Mouse (Mus musculus) cortical plate, adult 2 months (tissue): ENCODE data around the gene Pitx1. TPM values are rescaled to one million over a fixed set of nuclear protein-coding genes. Genes with fewer than 3 reads are reported as not detected.

Experiments used
- H3K27ac ChIP-seq: fragments of 200-500 bp; 2 replicates; pipeline ENCODE4 v1.5.1; 2012; ENCODE audit warnings: low read length, control low read depth, inconsistent platforms; ENCODE audit not compliant: insufficient read depth
- H3K4me1 ChIP-seq: fragments of 200-500 bp; 2 replicates; pipeline ENCODE4 v1.6.1; 2011; ENCODE audit warnings: low read length; ENCODE audit not compliant: control insufficient read depth, insufficient read depth
- H3K4me3 ChIP-seq: fragments of 200-500 bp; 2 replicates; pipeline ENCODE4 v1.5.1; 2011; ENCODE audit warnings: mild to moderate bottlenecking, low read length, control low read depth; ENCODE audit not compliant: insufficient read depth
- CTCF ChIP-seq: fragments of 200-500 bp; IDR thresholded peaks from 2 replicates; pipeline ENCODE4 v1.5.1; 2011; ENCODE audit warnings: mild to moderate bottlenecking, control low read depth, low read length; ENCODE audit not compliant: insufficient read depth; ENCODE audit errors: extremely low read depth
- POLR2A ChIP-seq: fragments of 200-500 bp; IDR thresholded peaks from 2 replicates; pipeline ENCODE4 v1.6.1; 2011; ENCODE audit warnings: mild to moderate bottlenecking, low read length, control low read depth; ENCODE audit not compliant: insufficient read depth; ENCODE audit errors: extremely low read depth
- polyA plus RNA-seq: library from polyadenylated mRNA; depleted of rRNA; stranded (reverse); fragments of >200 nt; gene quantifications from 2 replicates; pipeline ENCODE4 v1.2.3, GENCODE M21; 2012; rRNA removed

The Pitx1 gene
- polyA plus RNA-seq, 1 experiment: not detected

DNA sequence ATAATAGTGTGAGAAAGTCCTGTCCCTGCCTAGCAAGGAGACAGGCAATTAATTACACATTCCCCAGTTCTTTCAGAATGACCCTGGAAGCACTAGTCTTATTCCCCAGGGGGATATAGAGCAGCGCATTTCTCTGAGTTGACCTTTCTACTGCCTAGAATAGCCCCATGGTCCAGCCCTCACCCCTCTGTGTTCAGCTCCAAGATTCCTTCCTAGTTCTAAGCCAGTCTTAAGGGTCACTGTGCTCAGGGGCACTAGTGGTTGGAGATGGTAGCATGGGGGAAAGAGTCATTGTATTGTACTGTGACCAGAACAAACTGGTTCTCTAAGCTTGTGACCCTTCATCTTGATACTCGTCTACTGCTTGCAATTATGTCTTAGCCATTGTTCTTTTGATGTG is 34.7 kb downstream of the Pitx1 start:
- no peak overlapping the region for H3K27ac ChIP-seq
- no peak overlapping the region for H3K4me3 ChIP-seq
- TF ChIP-seq CTCF (no peak), POLR2A (no peak)
- no peaks in the 10 kb centered on the region for H3K4me1 ChIP-seq

DNA sequence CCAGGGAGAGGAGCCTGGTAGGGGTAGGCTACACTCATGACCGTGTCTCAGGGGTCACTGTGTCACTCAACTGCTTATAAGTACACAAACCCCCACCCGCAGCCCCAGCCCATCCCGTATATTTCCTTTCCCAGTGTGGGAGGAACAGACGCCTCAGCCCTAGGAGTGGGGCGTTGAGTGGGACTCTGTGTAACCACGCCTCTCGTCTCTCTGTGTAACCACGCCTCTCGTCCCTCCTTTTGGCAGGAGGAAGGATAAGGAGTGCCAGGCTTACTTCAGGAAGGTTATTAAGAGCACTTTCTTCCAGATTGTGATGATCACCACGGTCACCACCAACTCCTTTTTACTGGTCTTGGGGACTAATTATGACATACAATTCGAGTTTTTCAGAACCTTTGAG is 49.9 kb downstream of the Pitx1 start:
- H3K4me3 ChIP-seq: no peak overlapping the region
- TF ChIP-seq CTCF: no peak
- TF ChIP-seq POLR2A: no peak
- no peaks in the 10 kb centered on the region for H3K4me1 ChIP-seq
- H3K27ac ChIP-seq: no peak overlapping the region

GRCm38 (mm10) chr13:55784268-55784667 is 51.7 kb downstream of the Pitx1 start, which contains the start of gene Catsper3:
TSS of gene Catsper3 (plus strand) at chr13:55784568.
- TF ChIP-seq POLR2A (no peak), CTCF (no peak)

DNA sequence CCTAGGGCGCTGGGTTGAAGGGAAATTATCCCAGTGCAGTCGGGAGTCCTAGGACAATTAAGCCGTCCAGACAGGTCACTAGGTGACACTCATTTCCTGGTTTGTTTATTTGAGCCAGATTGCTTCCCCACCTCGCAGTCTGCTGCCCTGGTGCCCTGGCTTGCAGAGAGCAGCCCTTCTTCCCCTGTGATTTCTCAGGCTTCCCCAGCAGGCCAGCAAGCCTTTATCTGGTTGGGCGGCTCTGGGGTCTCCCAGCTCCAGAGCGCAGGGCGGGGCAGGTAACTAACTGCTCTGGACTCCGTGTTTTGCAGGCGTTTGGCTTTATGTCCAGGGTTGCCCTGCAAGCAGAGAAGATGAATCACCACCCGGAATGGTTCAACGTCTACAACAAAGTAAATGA is 60.9 kb downstream of the Pitx1 start:
- H3K27ac ChIP-seq: no peak overlapping the region
- no peak for TF ChIP-seq POLR2A
- TF ChIP-seq CTCF: no peak
- H3K4me3 ChIP-seq: no peak overlapping the region
- H3K4me1 ChIP-seq: no peaks in the 10 kb centered on the region

More at GRCm38 (mm10) chr13:55784268-55784667, 51.7 kb downstream of the Pitx1 start, which contains the start of gene Catsper3:
- Histone ChIP-seq H3K4me1 (no peaks in the 10 kb centered on the region), H3K4me3 (no peak within 1 kb of the TSS), H3K27ac (no peak within 1 kb of the TSS)

Other genes starting within 250 kb of the Pitx1 start
- 30.8 and 31.1 TPM in 2 replicates for gene B4galt7, start 236.3 kb downstream of the Pitx1 start, polyA plus RNA-seq
- 67.2 and 73.7 TPM in 2 replicates for gene Caml, start 213.2 kb downstream of the Pitx1 start, polyA plus RNA-seq
- 44.5 and 48.3 TPM in 2 replicates for gene Ddx46, start 201.2 kb downstream of the Pitx1 start, polyA plus RNA-seq
- gene B230219D22Rik, start 143.1 kb downstream of the Pitx1 start, polyA plus RNA-seq: 62.5 and 65.3 TPM in 2 replicates
- 63.9 and 66.4 TPM in 2 replicates for gene Txndc15, start 121.5 kb downstream of the Pitx1 start, polyA plus RNA-seq
- 31.6 and 32.2 TPM in 2 replicates for gene Pcbd2, start 108.8 kb downstream of the Pitx1 start, polyA plus RNA-seq
- gene Catsper3, start 51.6 kb downstream of the Pitx1 start, polyA plus RNA-seq: 0.38 and 0.44 TPM in 2 replicates